Mouse (Mus musculus): ENCODE results near the gene Nos1ap. TPM values are rescaled to one million over a fixed set of nuclear protein-coding genes. Genes with fewer than 3 reads are reported as not detected.

The Nos1ap gene
- polyA plus RNA-seq, 1 experiment from 2014 or later = 19.1 TPM

DNA sequence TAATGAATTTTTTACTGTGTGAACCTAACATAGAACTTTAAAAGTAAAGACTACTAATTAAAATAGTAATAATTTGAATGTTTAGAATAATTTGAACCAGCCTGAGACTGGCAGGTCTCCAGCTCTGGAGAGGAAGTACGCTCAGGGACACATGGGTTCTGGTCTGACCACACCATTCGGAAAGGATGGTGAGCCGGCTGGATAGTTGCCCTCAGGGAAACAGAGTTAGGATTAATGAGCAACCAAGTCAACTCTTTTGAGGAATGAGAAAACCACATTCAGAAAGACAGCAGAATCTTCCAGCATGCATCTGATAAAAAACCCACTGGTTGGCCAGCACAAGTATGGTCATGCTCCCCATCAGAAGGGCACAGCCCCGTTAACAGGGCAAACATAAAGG lies 69.5 kb downstream of the Nos1ap start:
- H3K4me3 ChIP-seq (ENCODE audit: low read depth, low read length) = no peak overlapping the region
- no peaks in the 10 kb centered on the region for H3K36me3 ChIP-seq (ENCODE audit: control insufficient read depth, insufficient read depth, low read length)
- H3K27ac ChIP-seq (ENCODE audit: low read depth, low read length) = no peak overlapping the region
- H3K4me2 ChIP-seq (ENCODE audit: low read depth, low read length) = no peak overlapping the region
- WGBS = 94% methylated on average over 4 of the region's 4 CpGs
- no peaks in the 10 kb centered on the region for H3K9me3 ChIP-seq (ENCODE audit: control insufficient read depth, low read length)
- H3K9ac ChIP-seq (replicated peaks; ENCODE audit: low read depth, low read length) = no peak overlapping the region
- no peak for ATAC-seq (ENCODE audit: low read depth)
- H3K4me1 ChIP-seq (ENCODE audit: control insufficient read depth, insufficient read depth, low read length) = peaks cover 5% of the 10 kb centered on the region; the same call in 1 of the 2 replicates
- H3K27me3 ChIP-seq (ENCODE audit: control insufficient read depth, insufficient read depth, low read length) = no peaks in the 10 kb centered on the region

DNA sequence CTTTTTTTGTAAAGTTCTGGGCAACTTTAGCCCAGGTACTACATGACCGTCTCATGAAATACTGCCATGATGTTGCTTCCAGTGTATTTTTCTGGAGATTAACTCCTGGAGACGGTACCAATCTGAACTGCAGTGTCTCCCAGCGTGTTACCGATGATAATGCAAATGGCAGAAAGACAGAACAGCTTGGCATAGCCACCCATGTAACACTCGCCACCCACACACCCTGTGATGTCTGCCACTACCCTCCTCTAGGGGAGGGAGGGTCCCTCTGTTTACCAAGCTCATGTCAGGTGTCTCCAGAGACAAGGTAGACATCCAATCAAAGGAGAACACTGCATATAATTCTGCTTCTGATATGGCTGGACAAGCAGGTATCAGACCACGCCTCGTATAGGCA lies 70.0 kb downstream of the Nos1ap start:
- H3K36me3 ChIP-seq (ENCODE audit: control insufficient read depth, insufficient read depth, low read length) = no peaks in the 10 kb centered on the region
- 94% methylated on average over 7 of the region's 7 CpGs for WGBS
- no peaks in the 10 kb centered on the region for H3K9me3 ChIP-seq (ENCODE audit: control insufficient read depth, low read length)
- no peak overlapping the region for H3K4me2 ChIP-seq (ENCODE audit: low read depth, low read length)
- no peak for ATAC-seq (ENCODE audit: low read depth)
- no peak overlapping the region for H3K9ac ChIP-seq (replicated peaks; ENCODE audit: low read depth, low read length)
- no peak overlapping the region for H3K4me3 ChIP-seq (ENCODE audit: low read depth, low read length)
- no peaks in the 10 kb centered on the region for H3K27me3 ChIP-seq (ENCODE audit: control insufficient read depth, insufficient read depth, low read length)
- no peak overlapping the region for H3K27ac ChIP-seq (ENCODE audit: low read depth, low read length)
- H3K4me1 ChIP-seq (ENCODE audit: control insufficient read depth, insufficient read depth, low read length) = peaks cover 5% of the 10 kb centered on the region; the same call in 1 of the 2 replicates

DNA sequence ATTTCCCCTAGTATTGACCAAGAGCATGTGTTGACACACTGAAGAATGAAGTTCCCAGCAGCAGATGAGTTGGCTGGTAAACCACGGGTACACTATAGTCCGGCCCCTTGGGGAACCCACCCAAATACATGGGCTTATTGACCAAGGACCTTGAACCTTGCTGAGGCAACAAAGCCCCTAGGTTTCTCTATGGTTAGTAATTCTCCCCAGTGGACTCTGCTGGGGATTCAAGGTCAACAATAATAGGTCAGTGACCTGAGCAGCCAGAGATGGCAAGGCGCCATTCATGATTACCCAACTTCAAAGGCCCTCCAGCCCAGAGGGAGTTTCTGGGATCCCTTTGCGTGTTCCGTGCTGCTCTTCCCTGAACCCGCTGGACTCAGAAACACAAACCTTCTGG lies 73.5 kb downstream of the Nos1ap start:
- H3K9me3 ChIP-seq (ENCODE audit: control insufficient read depth, low read length) = no peaks in the 10 kb centered on the region

DNA sequence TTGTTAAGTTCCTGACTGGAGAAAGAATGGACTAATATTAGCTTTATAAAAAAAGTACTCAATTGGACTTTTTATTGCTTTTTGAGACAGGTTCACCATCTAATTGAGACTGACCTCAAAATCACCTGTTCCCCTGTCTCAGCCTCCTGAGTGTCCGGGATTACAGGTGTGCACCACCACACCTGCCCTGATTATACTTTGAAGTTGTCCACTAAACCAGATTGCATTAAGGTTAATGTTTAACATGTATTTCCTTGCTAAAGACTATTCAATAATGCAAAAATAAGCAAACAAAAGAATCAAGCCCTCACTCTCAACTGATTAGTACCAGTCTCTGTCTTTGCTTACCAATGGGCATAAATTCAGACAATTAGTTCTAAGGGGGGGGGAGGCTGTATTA lies 74.2 kb downstream of the Nos1ap start:
- no peaks in the 10 kb centered on the region for H3K9me3 ChIP-seq (ENCODE audit: control insufficient read depth, low read length)
- no peaks in the 10 kb centered on the region for H3K27me3 ChIP-seq (ENCODE audit: control insufficient read depth, insufficient read depth, low read length)
- WGBS = 82% methylated on average over 1 of the region's 1 CpGs
- H3K4me3 ChIP-seq (ENCODE audit: low read depth, low read length) = no peak overlapping the region
- no peak overlapping the region for H3K27ac ChIP-seq (ENCODE audit: low read depth, low read length)
- H3K4me1 ChIP-seq (ENCODE audit: control insufficient read depth, insufficient read depth, low read length) = 0 out of 2 replicates have a peak, but pooled peaks cover 4% of the 10 kb centered on the region
- no peak for ATAC-seq (ENCODE audit: low read depth)
- no peak overlapping the region for H3K9ac ChIP-seq (replicated peaks; ENCODE audit: low read depth, low read length)
- no peaks in the 10 kb centered on the region for H3K36me3 ChIP-seq (ENCODE audit: control insufficient read depth, insufficient read depth, low read length)
- no peak overlapping the region for H3K4me2 ChIP-seq (ENCODE audit: low read depth, low read length)

More for the DNA sequence above, 73.5 kb downstream of the Nos1ap start:
- no peak overlapping the region for H3K27ac ChIP-seq (ENCODE audit: low read depth, low read length)
- no peak overlapping the region for H3K9ac ChIP-seq (replicated peaks; ENCODE audit: low read depth, low read length)
- no peak overlapping the region for H3K4me3 ChIP-seq (ENCODE audit: low read depth, low read length)
- no peaks in the 10 kb centered on the region for H3K27me3 ChIP-seq (ENCODE audit: control insufficient read depth, insufficient read depth, low read length)
- no peak overlapping the region for H3K4me2 ChIP-seq (ENCODE audit: low read depth, low read length)
- H3K4me1 ChIP-seq (ENCODE audit: control insufficient read depth, insufficient read depth, low read length) = 0 out of 2 replicates have a peak, but pooled peaks cover 4% of the 10 kb centered on the region
- ATAC-seq (ENCODE audit: low read depth) = no peak
- WGBS = 92% methylated on average over 6 of the region's 6 CpGs
- no peaks in the 10 kb centered on the region for H3K36me3 ChIP-seq (ENCODE audit: control insufficient read depth, insufficient read depth, low read length)

DNA sequence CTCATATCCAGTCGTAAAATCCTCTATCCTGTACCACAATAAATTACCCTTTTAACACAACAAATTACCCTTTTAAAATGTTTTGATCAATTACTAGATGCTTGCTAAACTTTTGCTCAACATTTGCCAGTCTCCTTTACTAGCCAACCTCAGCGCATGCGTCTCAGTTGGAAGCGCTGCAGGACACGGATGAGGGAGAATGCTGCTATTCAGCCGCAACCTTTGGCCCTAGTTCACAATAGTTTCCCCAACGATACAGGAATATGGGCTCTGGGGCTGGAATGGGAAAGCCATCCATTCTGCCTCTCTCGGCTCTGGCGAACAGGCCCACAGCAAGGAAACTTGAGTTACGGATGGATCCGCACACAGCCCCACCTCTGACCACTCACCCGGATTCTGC lies 75.4 kb downstream of the Nos1ap start:
- no peak overlapping the region for H3K9ac ChIP-seq (replicated peaks; ENCODE audit: low read depth, low read length)
- H3K27me3 ChIP-seq (ENCODE audit: control insufficient read depth, insufficient read depth, low read length) = no peaks in the 10 kb centered on the region
- 0 out of 2 replicates have a peak, but pooled peaks cover 4% of the 10 kb centered on the region for H3K4me1 ChIP-seq (ENCODE audit: control insufficient read depth, insufficient read depth, low read length)
- H3K4me2 ChIP-seq (ENCODE audit: low read depth, low read length) = no peak overlapping the region
- WGBS = 56% methylated on average over 12 of the region's 12 CpGs
- H3K27ac ChIP-seq (ENCODE audit: low read depth, low read length) = no peak overlapping the region
- H3K9me3 ChIP-seq (ENCODE audit: control insufficient read depth, low read length) = no peaks in the 10 kb centered on the region
- no peak for ATAC-seq (ENCODE audit: low read depth)
- H3K36me3 ChIP-seq (ENCODE audit: control insufficient read depth, insufficient read depth, low read length) = no peaks in the 10 kb centered on the region
- no peak overlapping the region for H3K4me3 ChIP-seq (ENCODE audit: low read depth, low read length)

DNA sequence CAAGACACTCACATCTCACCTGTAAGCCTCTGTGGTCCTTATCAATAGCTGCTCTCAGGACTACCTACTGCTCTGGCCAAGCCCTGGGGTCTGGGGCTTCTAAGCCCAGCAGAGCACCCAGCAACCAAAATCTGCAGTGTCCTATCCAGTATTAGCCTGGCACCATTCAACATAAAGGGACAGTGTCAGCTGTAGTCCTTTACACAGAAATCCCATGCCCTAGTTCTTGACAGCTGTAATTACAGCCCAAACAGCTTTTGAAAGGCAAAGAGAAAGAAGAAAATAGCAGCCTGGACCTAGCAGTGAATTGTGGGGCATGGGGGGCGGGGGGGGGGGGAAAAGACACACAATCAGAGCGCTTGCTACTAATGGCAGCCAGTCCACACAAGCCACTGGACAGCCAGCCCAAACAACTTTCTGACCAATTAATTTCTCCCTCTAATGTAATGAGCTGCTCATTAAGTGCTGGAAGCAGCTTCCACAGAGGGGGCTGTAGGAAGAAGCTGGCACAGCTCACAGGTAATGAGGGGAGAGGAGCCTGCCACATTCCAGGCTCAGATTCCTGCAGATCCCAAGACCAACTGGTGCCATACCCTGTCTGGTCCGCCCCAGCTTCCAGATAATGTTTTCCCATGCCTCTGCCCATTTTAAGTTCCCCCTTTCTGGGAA lies 77.1 kb downstream of the Nos1ap start:
- H3K4me1 ChIP-seq (ENCODE audit: control insufficient read depth, insufficient read depth, low read length) = 0 out of 2 replicates have a peak, but pooled peaks cover 4% of the 10 kb centered on the region
- ATAC-seq (ENCODE audit: low read depth) = peak; percentile 55; the same call in 1 of the 2 replicates
- no peak overlapping the region for H3K27ac ChIP-seq (ENCODE audit: low read depth, low read length)
- 31% methylated on average over 3 of the region's 3 CpGs for WGBS
- no peaks in the 10 kb centered on the region for H3K9me3 ChIP-seq (ENCODE audit: control insufficient read depth, low read length)
- no peaks in the 10 kb centered on the region for H3K27me3 ChIP-seq (ENCODE audit: control insufficient read depth, insufficient read depth, low read length)
- H3K36me3 ChIP-seq (ENCODE audit: control insufficient read depth, insufficient read depth, low read length) = no peaks in the 10 kb centered on the region
- H3K4me2 ChIP-seq (ENCODE audit: low read depth, low read length) = no peak overlapping the region
- H3K4me3 ChIP-seq (ENCODE audit: low read depth, low read length) = no peak overlapping the region
- H3K9ac ChIP-seq (replicated peaks; ENCODE audit: low read depth, low read length) = no peak overlapping the region

DNA sequence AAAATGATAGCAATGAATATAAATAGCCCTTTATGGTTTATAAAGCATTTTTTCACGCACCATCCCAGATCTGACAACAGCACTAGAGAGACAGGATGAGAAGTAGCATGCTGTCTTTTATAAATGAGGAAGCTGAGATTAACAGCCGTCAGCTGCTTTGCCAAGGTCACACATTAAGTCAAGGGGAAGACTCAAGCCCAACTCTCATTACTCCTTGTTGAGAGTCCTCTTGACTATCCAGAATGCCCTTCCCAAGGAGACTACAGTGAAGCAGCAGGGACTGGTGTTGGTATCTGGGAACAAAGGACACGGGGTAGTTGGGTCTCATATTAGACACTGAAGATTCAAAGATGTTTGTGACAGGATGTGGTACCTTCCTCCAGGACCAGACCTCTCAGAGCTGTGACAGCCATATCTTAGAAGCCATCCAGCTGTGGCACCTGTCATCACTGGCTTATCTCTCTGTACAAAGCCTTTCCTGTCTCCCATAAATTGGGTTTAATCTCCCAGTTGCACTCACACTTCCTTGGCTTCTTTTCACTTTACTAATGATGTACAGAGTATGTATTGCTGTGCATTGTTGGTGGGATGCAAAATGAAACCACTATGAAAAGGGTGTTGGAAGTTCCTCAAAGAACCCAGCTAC lies 78.9 kb downstream of the Nos1ap start:
- H3K4me1 ChIP-seq (ENCODE audit: control insufficient read depth, insufficient read depth, low read length) = 0 out of 2 replicates have a peak, but pooled peaks cover 6% of the 10 kb centered on the region
- H3K4me3 ChIP-seq (ENCODE audit: low read depth, low read length) = no peak overlapping the region
- no peaks in the 10 kb centered on the region for H3K9me3 ChIP-seq (ENCODE audit: control insufficient read depth, low read length)
- no peak overlapping the region for H3K9ac ChIP-seq (replicated peaks; ENCODE audit: low read depth, low read length)
- H3K27ac ChIP-seq (ENCODE audit: low read depth, low read length) = no peak overlapping the region
- H3K27me3 ChIP-seq (ENCODE audit: control insufficient read depth, insufficient read depth, low read length) = no peaks in the 10 kb centered on the region
- ATAC-seq (ENCODE audit: low read depth) = no peak
- H3K36me3 ChIP-seq (ENCODE audit: control insufficient read depth, insufficient read depth, low read length) = no peaks in the 10 kb centered on the region
- 64% methylated on average over 3 of the region's 3 CpGs for WGBS
- no peak overlapping the region for H3K4me2 ChIP-seq (ENCODE audit: low read depth, low read length)

DNA sequence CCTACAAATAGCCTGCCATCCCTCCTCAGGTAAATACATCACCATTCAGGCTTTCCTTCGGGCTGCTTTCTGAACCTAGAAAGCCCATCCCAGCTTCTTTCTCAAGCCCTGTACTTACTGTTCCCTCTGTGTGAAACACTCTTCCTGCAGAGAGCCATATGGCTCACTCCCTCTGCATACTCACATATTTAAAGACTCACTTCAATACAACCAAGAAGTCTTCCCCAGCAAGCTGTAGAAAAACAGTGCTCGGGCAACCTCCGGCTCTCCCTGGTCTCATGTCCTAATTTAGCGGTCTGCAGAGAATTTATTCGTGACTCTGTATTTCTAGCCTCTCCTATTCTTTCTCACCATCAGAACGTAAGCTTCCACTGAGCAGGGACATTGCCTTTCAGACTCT lies 83.4 kb downstream of the Nos1ap start:
- H3K27me3 ChIP-seq (ENCODE audit: control insufficient read depth, insufficient read depth, low read length) = no peaks in the 10 kb centered on the region
- no peak overlapping the region for H3K4me3 ChIP-seq (ENCODE audit: low read depth, low read length)
- ATAC-seq (ENCODE audit: low read depth) = no peak
- H3K4me2 ChIP-seq (ENCODE audit: low read depth, low read length) = no peak overlapping the region
- H3K4me1 ChIP-seq (ENCODE audit: control insufficient read depth, insufficient read depth, low read length) = peaks cover 18% of the 10 kb centered on the region
- no peak overlapping the region for H3K27ac ChIP-seq (ENCODE audit: low read depth, low read length)
- no peaks in the 10 kb centered on the region for H3K9me3 ChIP-seq (ENCODE audit: control insufficient read depth, low read length)
- no peaks in the 10 kb centered on the region for H3K36me3 ChIP-seq (ENCODE audit: control insufficient read depth, insufficient read depth, low read length)
- H3K9ac ChIP-seq (replicated peaks; ENCODE audit: low read depth, low read length) = no peak overlapping the region
- 64% methylated on average over 6 of the region's 6 CpGs for WGBS

DNA sequence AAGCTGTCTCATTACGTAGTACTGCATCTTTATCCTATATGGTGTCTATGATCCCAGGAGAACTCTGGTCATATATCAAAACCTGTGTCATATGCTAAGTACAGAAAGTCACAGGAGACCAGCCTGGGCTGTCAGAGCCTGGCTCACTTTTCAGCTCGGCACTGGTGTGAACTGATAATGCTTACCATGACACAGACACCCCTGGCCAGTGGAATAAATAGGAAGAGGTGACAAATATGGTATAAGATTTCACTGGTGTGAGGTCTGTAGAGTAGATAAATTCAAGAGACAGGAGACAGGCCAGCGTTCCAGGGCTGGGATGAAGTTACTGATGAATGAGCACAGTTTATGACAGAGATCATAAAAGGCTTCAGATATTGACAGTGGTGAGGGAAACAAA lies 84.6 kb downstream of the Nos1ap start:
- whole genome bisulfite sequencing = 65% methylated on average over 3 of the region's 3 CpGs
- H3K4me1 ChIP-seq (ENCODE audit: control insufficient read depth, insufficient read depth, low read length) = peaks cover 18% of the 10 kb centered on the region
- no peak overlapping the region for H3K27ac ChIP-seq (ENCODE audit: low read depth, low read length)
- no peak overlapping the region for H3K9ac ChIP-seq (replicated peaks; ENCODE audit: low read depth, low read length)
- no peaks in the 10 kb centered on the region for H3K27me3 ChIP-seq (ENCODE audit: control insufficient read depth, insufficient read depth, low read length)
- no peaks in the 10 kb centered on the region for H3K9me3 ChIP-seq (ENCODE audit: control insufficient read depth, low read length)
- H3K4me3 ChIP-seq (ENCODE audit: low read depth, low read length) = no peak overlapping the region
- no peaks in the 10 kb centered on the region for H3K36me3 ChIP-seq (ENCODE audit: control insufficient read depth, insufficient read depth, low read length)
- H3K4me2 ChIP-seq (ENCODE audit: low read depth, low read length) = no peak overlapping the region
- ATAC-seq (ENCODE audit: low read depth) = no peak
